Mouse (Mus musculus) urinary bladder, adult 2 months (tissue): Measurements from ENCODE around the gene Bclaf1. TPM values are rescaled to one million over a fixed set of nuclear protein-coding genes. Genes with fewer than 3 reads are reported as not detected.

ENCODE experiments used
- DNase-seq: peaks from one replicate; pipeline ENCODE4 v3.0.0; 2022; ENCODE audit warnings: low spot score
- polyA plus RNA-seq: library from polyadenylated mRNA; depleted of rRNA; stranded (reverse); fragments of >200 nt; gene quantifications from 2 replicates; pipeline ENCODE4 v1.2.3, GENCODE M21; 2012

Bclaf1 gene
- polyA plus RNA-seq, 1 experiment = 60.3 TPM

- DNase-seq = no peak
These were observed 2.5 kb downstream of the Bclaf1 start for GRCm38 (mm10) chr10:20314797-20315196.

GRCm38 (mm10) chr10:20317466-20317865, 5.2 kb downstream of the Bclaf1 start:
- no peak for DNase-seq

GRCm38 (mm10) chr10:20326226-20326625, 14.0 kb downstream of the Bclaf1 start:
- no peak for DNase-seq

GRCm38 (mm10) chr10:20331262-20331661, 19.0 kb downstream of the Bclaf1 start:
- no peak for DNase-seq

- no peak for DNase-seq
These were observed 25.6 kb downstream of the Bclaf1 start for GRCm38 (mm10) chr10:20337872-20338271.

- no peak for DNase-seq
These were observed 33.5 kb downstream of the Bclaf1 start for GRCm38 (mm10) chr10:20345736-20346135.

- peak; percentile 82 for DNase-seq
These were observed 35.3 kb downstream of the Bclaf1 start, which contains the start of gene Mtfr2 for GRCm38 (mm10) chr10:20347285-20348214. Mtfr2 (plus strand) TSS chr10:20347770.

GRCm38 (mm10) chr10:20348894-20349293, 36.6 kb downstream of the Bclaf1 start:
- no peak for DNase-seq

- no peak for DNase-seq
These were observed 49.5 kb downstream of the Bclaf1 start for GRCm38 (mm10) chr10:20361542-20362449.

GRCm38 (mm10) chr10:20362450-20363118, 50.3 kb downstream of the Bclaf1 start:
- DNase-seq = no peak

- DNase-seq = no peak
These were observed 59.8 kb downstream of the Bclaf1 start for GRCm38 (mm10) chr10:20372046-20372445.

- DNase-seq = no peak
These were observed 65.4 kb downstream of the Bclaf1 start for GRCm38 (mm10) chr10:20377621-20378020.

- DNase-seq = no peak
These were observed 66.9 kb downstream of the Bclaf1 start for GRCm38 (mm10) chr10:20379071-20379735.

- no peak for DNase-seq
These were observed 68.5 kb downstream of the Bclaf1 start for GRCm38 (mm10) chr10:20380798-20381197.

- DNase-seq = no peak
These were observed 69.1 kb downstream of the Bclaf1 start for GRCm38 (mm10) chr10:20381352-20381751.

GRCm38 (mm10) chr10:20382807-20383419, 70.6 kb downstream of the Bclaf1 start:
- DNase-seq = no peak

GRCm38 (mm10) chr10:20390568-20390967, 78.3 kb downstream of the Bclaf1 start:
- DNase-seq = no peak
